ENCODE assay signal across 10 mouse cellular contexts in the genomic region with DNA sequence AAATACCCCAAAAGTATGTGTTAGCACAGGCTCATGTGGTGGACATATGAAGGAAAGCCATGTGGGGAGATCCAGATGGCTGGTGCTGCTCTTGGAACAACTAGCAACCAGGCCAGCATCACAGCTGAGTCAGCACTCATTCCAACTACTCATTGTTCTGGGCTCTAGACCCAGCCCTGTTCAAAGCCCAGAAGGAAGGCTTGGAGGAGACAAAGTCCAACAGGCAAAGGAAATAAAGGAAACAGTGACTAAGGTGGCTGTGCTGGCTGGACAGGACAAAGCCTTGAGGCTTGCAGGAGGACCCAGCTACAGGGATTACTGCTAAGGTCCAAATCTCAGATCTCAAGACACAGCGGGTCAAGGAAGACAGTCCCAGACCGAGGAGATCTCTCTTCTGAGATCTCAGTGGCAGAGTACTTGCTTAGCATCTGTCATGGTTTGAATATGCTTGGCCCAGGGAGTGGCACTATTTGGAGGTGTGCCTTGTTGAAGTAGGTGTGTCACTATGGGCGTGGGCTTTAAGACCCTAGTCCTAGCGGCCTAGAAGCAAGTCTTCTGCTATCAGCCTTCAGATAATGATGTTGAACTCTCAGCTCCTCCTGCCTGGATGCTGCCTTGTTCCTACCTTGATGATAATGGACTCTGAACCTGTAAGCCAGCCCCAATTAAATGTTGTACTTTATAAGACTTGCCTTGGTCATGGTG. TPM values are rescaled to one million over a fixed set of nuclear protein-coding genes. Genes with fewer than 3 reads are reported as not detected.
A peak's percentile ranks its signal among the peaks of the same experiment; 100 is the strongest.
DNase-seq lines count a peak whose midpoint lies in the region; ATAC-seq and TF ChIP-seq lines count a peak whose summit lies in the region.
"Had no signal": no experiment of that assay in that cellular context is flagged by ENCODE, and none has a peak within 500 bp of the region (broad histone marks: within the 10 kb centered on the region; RNA-seq: fewer than 3 reads in every experiment).

No protein-coding gene starts in this region.

- no peak for TF ChIP-seq CTCF in liver, adult 2 months (IDR thresholded peaks at IDR 0.05; ENCODE audit: low read depth, low read length)

- no peak for TF ChIP-seq POLR2A in liver, adult 2 months (IDR thresholded peaks at IDR 0.05; ENCODE audit: extremely low read depth, insufficient read depth, low read length)

- H3K9me3 ChIP-seq in liver, embryonic 12.5 days (replicated peaks) = no peaks in the 10 kb centered on the region
- H3K9me3 ChIP-seq in kidney, embryonic 15.5 days (replicated peaks) = no peaks in the 10 kb centered on the region
- no peaks in the 10 kb centered on the region for H3K9me3 ChIP-seq in forebrain, embryonic 13.5 days (replicated peaks)
- H3K9me3 ChIP-seq: embryonic facial prominence, embryonic 12.5 days; heart, embryonic 15.5 days had no signal

- H3K36me3 ChIP-seq in liver, adult 2 months (ENCODE audit: control insufficient read depth, insufficient read depth, low read length) = peaks cover 3% of the 10 kb centered on the region
- H3K36me3 ChIP-seq in liver, embryonic 12.5 days = peaks cover 5% of the 10 kb centered on the region; the same call in 1 of the 2 replicates
- peaks cover 18% of the 10 kb centered on the region for H3K36me3 ChIP-seq in kidney, embryonic 15.5 days
- peaks cover 19% of the 10 kb centered on the region for H3K36me3 ChIP-seq in forebrain, embryonic 13.5 days (ENCODE audit: poor library complexity, severe bottlenecking)

- H3K79me2 ChIP-seq in liver, adult 2 months (ENCODE audit: control insufficient read depth, insufficient read depth, low read length) = peaks cover 54% of the 10 kb centered on the region

- 83% methylated on average over 4 of the region's 4 CpGs for WGBS in liver, adult 2 months
- 63% methylated on average over 4 of the region's 4 CpGs for WGBS in liver, embryonic 12.5 days (ENCODE audit: insufficient replicate concordance)
- 97% methylated on average over 4 of the region's 4 CpGs for WGBS in kidney, embryonic 15.5 days
- 95% methylated on average over 4 of the region's 4 CpGs for WGBS in forebrain, embryonic 13.5 days

- no peak overlapping the region for H3K9ac ChIP-seq in liver, adult 2 months (ENCODE audit: low read depth, low read length)
- H3K9ac ChIP-seq in liver, embryonic 12.5 days = no peak overlapping the region
- no peak overlapping the region for H3K9ac ChIP-seq in kidney, embryonic 15.5 days
- no peak overlapping the region for H3K9ac ChIP-seq in forebrain, embryonic 13.5 days
- H3K9ac ChIP-seq: embryonic facial prominence, embryonic 12.5 days; heart, embryonic 15.5 days had no signal

- H3K4me1 ChIP-seq in liver, adult 2 months (ENCODE audit: control insufficient read depth, insufficient read depth, low read length) = peaks cover 39% of the 10 kb centered on the region
- peaks cover 22% of the 10 kb centered on the region for H3K4me1 ChIP-seq in liver, embryonic 12.5 days
- peaks cover 36% of the 10 kb centered on the region for H3K4me1 ChIP-seq in brown adipose tissue, adult 24 weeks (ENCODE audit: control insufficient read depth, insufficient read depth, insufficient read length, low read length)
- H3K4me1 ChIP-seq in kidney, embryonic 15.5 days = peaks cover 15% of the 10 kb centered on the region; the same call in 1 of the 2 replicates
- H3K4me1 ChIP-seq in forebrain, embryonic 13.5 days = peaks cover 15% of the 10 kb centered on the region

- no peak overlapping the region for H3K4me2 ChIP-seq in liver, embryonic 12.5 days
- no peak overlapping the region for H3K4me2 ChIP-seq in kidney, embryonic 15.5 days
- H3K4me2 ChIP-seq in forebrain, embryonic 13.5 days = no peak overlapping the region
- H3K4me2 ChIP-seq: embryonic facial prominence, embryonic 12.5 days; heart, embryonic 15.5 days had no signal

- no peak overlapping the region for H3K27ac ChIP-seq in liver, adult 2 months (replicated peaks; ENCODE audit: insufficient read depth, low read depth, low read length)
- no peak overlapping the region for H3K27ac ChIP-seq in liver, embryonic 12.5 days
- peak overlapping the region; percentile 9 for H3K27ac ChIP-seq in brown adipose tissue, adult 24 weeks (replicated peaks; ENCODE audit: low read depth, low read length)
- H3K27ac ChIP-seq in kidney, embryonic 15.5 days = no peak overlapping the region
- no peak overlapping the region for H3K27ac ChIP-seq in forebrain, embryonic 13.5 days
- H3K27ac ChIP-seq: embryonic facial prominence, embryonic 12.5 days; heart, embryonic 15.5 days had no signal

- no peaks in the 10 kb centered on the region for H3K27me3 ChIP-seq in liver, adult 2 months (ENCODE audit: control insufficient read depth, insufficient read depth, low read length)
- no peaks in the 10 kb centered on the region for H3K27me3 ChIP-seq in liver, embryonic 12.5 days (replicated peaks)
- no peaks in the 10 kb centered on the region for H3K27me3 ChIP-seq in kidney, embryonic 15.5 days
- H3K27me3 ChIP-seq in forebrain, embryonic 13.5 days = no peaks in the 10 kb centered on the region
- H3K27me3 ChIP-seq: embryonic facial prominence, embryonic 12.5 days; heart, embryonic 15.5 days had no signal

- H3K4me3 ChIP-seq in liver, adult 2 months (ENCODE audit: insufficient read depth, low read depth, low read length) = no peak overlapping the region
- no peak overlapping the region for H3K4me3 ChIP-seq in liver, embryonic 12.5 days
- H3K4me3 ChIP-seq in brown adipose tissue, adult 24 weeks (ENCODE audit: insufficient read depth, low read depth, low read length) = no peak overlapping the region
- H3K4me3 ChIP-seq in kidney, embryonic 15.5 days (replicated peaks) = no peak overlapping the region
- no peak overlapping the region for H3K4me3 ChIP-seq in forebrain, embryonic 13.5 days
- H3K4me3 ChIP-seq: embryonic facial prominence, embryonic 12.5 days; heart, embryonic 15.5 days had no signal

- no peak for ATAC-seq in liver, embryonic 12.5 days
- ATAC-seq in kidney, embryonic 15.5 days (replicated peaks; ENCODE audit: low FRiP score) = 0 out of 2 replicates have a peak, but pooled peaks have one; percentile 33
- no peak for ATAC-seq in forebrain, embryonic 13.5 days

- peak; percentile 63 for DNase-seq in liver, adult 2 months (ENCODE audit: extremely low read depth, low read depth, low spot score)
- peak; percentile 70 for DNase-seq in yolk sac, embryonic 10.5 days (ENCODE audit: low spot score)
- no peak for DNase-seq in spleen, adult 12 weeks (ENCODE audit: low spot score)

RNA-seq across cellular contexts. Expression of a gene that starts 12.0 kb away (rescaled TPM):
- 46.2 and 47.4 TPM in 2 replicates for total RNA-seq in liver, adult 2 months (2014; rRNA removed)
- 101 and 116 TPM in 2 replicates for polyA plus RNA-seq in liver, adult 2 months (2012; rRNA removed)
- 24.9 and 25.7 TPM in 2 replicates for polyA plus RNA-seq in liver, embryonic 12.5 days (2016; fragmentation: Nextera tagmentation; extraction: Ambion mirVana)
- polyA plus RNA-seq in brown adipose tissue, adult 24 weeks (2012; ENCODE audit: insufficient read depth, insufficient read length, missing spikeins) = 98.7 and 99.2 TPM in 2 replicates
- 101 and 108 TPM in 2 replicates for polyA plus RNA-seq in kidney, embryonic 15.5 days (2015; fragmentation: Nextera tagmentation; extraction: Ambion mirVana)
- polyA plus RNA-seq in forebrain, embryonic 13.5 days (2015; fragmentation: Nextera tagmentation; extraction: Ambion mirVana) = 92.2 and 103 TPM in 2 replicates

RNA-seq across cellular contexts. Expression of a gene that starts 51.9 kb away (rescaled TPM):
- total RNA-seq in liver, adult 2 months (2014; rRNA removed) = 40.7 and 52.9 TPM in 2 replicates
- polyA plus RNA-seq in liver, adult 2 months (2012; rRNA removed) = 25.4 and 28.3 TPM in 2 replicates
- 40.9 and 42.5 TPM in 2 replicates for polyA plus RNA-seq in liver, embryonic 12.5 days (2016; fragmentation: Nextera tagmentation; extraction: Ambion mirVana)
- polyA plus RNA-seq in brown adipose tissue, adult 24 weeks (2012; ENCODE audit: insufficient read depth, insufficient read length, missing spikeins) = 74.8 and 95.3 TPM in 2 replicates
- 106 and 111 TPM in 2 replicates for polyA plus RNA-seq in kidney, embryonic 15.5 days (2015; fragmentation: Nextera tagmentation; extraction: Ambion mirVana)
- polyA plus RNA-seq in forebrain, embryonic 13.5 days (2015; fragmentation: Nextera tagmentation; extraction: Ambion mirVana) = 77.0 and 85.1 TPM in 2 replicates

RNA-seq across cellular contexts. Expression of a gene that starts 57.2 kb away (rescaled TPM):
- total RNA-seq in liver, adult 2 months (2014; rRNA removed) = not detected in 2 replicates
- polyA plus RNA-seq in liver, adult 2 months (2012; rRNA removed) = not detected in 2 replicates
- polyA plus RNA-seq in liver, embryonic 12.5 days (2016; fragmentation: Nextera tagmentation; extraction: Ambion mirVana) = 0.13 and 0.16 TPM in 2 replicates
- polyA plus RNA-seq in brown adipose tissue, adult 24 weeks (2012; ENCODE audit: insufficient read depth, insufficient read length, missing spikeins) = not detected in 2 replicates
- polyA plus RNA-seq in kidney, embryonic 15.5 days (2015; fragmentation: Nextera tagmentation; extraction: Ambion mirVana) = 0.19 and 0.83 TPM in 2 replicates
- polyA plus RNA-seq in forebrain, embryonic 13.5 days (2015; fragmentation: Nextera tagmentation; extraction: Ambion mirVana) = 0.37 and 0.39 TPM in 2 replicates
- polyA plus RNA-seq: brain, embryonic 14.5 days had no signal

RNA-seq across cellular contexts. Expression of a gene that starts 58.9 kb away (rescaled TPM):
- 10.0 and 11.2 TPM in 2 replicates for total RNA-seq in liver, adult 2 months (2014; rRNA removed)
- polyA plus RNA-seq in liver, adult 2 months (2012; rRNA removed) = 4.8 and 7.8 TPM in 2 replicates
- polyA plus RNA-seq in liver, embryonic 12.5 days (2016; fragmentation: Nextera tagmentation; extraction: Ambion mirVana) = 50.0 and 53.0 TPM in 2 replicates
- 4.0 and 5.7 TPM in 2 replicates for polyA plus RNA-seq in brown adipose tissue, adult 24 weeks (2012; ENCODE audit: insufficient read depth, insufficient read length, missing spikeins)
- 98.2 and 99.8 TPM in 2 replicates for polyA plus RNA-seq in kidney, embryonic 15.5 days (2015; fragmentation: Nextera tagmentation; extraction: Ambion mirVana)
- polyA plus RNA-seq in forebrain, embryonic 13.5 days (2015; fragmentation: Nextera tagmentation; extraction: Ambion mirVana) = 158 and 173 TPM in 2 replicates
